Mouse (Mus musculus): ENCODE data around the gene Tyw3.

Tyw3 gene

DNA sequence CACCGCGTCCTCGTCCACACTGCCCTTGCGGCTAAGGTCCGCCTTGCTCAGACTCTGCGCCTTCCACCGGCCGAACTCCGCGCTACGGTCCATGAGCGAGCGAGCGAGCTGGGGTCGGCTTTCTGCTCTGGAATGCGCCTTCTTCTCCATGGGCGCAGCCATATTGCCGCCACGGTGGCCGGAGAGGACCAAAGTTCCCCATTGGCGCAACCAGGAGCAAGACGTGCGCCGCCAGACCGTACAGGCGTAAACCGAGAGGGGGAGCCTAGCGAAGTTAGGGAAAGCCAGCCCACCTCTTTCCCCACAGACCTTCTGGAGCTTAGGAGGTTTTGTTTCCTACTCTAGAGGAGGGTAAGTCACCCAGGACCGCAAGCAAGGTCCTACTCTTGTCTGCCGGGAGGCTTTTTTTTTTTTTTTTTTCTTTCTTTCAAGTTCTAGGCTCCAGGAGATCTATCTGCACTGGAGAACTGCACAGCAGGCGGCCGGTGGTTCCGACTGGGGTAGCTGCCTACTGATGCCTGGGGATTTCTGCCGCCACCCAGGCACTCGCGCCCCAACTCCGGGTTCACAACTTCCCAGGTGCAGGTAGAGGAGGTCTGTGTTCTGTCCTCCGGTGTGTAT, at the start of gene Tyw3:
Tyw3 (minus strand) TSS at position 171 of the 621 bp plus-strand sequence.
- peak; percentile 96 for DNase-seq (ENCODE audit: low read depth, low spot score)

DNA sequence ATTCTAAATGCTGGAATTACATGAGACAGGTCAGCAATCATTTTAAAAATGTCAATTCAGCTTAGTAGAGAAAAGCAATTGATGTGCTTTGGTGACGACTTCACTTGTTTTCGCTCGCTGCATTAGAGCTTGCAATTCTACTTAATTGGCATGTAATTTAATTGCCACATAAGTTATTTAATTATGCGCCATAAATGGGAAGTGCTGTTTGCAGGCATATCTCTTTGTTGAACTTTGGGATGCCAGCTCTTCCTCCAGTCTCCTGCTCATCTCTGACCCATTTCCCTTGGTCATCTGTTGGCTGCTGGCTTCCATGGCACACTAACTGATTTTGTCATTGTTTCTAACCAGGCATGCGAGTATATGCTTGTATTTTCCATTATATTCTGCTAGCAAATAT, 36.2 kb upstream of the Tyw3 start:
- DNase-seq (ENCODE audit: low read depth, low spot score), result no peak

DNA sequence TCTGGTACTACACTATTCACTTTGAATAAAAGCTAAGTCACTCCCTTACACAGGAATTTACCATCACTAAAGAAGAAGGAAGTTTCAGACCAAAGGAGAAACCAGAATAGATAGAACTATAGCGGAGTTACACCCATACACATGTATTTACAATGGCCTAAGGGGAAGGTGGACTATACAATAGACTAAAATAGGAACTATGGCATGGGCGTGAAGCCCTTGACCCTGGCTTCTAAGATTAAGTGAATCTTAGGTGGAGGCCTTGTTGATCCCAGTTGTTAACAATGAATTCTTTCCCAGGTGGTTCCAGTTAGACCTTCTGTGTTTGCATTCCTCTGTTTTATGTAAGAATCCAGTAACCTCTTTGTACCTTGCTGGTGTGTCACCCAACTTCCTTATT, 34.4 kb upstream of the Tyw3 start:
- DNase-seq (ENCODE audit: low read depth, low spot score), result peak; percentile 65

DNA sequence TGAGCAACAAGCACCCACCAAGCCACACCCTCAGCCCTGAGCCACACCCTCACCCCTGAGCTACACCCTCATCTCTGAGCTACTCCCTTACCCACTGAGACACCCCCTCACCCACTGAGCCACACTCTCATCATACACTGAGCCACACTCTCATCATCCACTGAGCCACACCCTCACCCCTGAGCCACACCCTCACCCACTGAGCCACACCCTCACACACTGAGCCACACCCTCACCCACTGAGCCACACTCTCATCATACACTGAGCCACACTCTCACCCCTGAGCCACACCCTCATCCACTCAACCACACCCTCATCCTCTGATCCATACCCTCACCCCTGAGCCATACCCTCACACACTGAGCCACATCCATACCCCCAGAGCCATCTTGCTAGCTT, 31.4 kb upstream of the Tyw3 start:
- no peak for DNase-seq (ENCODE audit: low read depth, low spot score)

DNA sequence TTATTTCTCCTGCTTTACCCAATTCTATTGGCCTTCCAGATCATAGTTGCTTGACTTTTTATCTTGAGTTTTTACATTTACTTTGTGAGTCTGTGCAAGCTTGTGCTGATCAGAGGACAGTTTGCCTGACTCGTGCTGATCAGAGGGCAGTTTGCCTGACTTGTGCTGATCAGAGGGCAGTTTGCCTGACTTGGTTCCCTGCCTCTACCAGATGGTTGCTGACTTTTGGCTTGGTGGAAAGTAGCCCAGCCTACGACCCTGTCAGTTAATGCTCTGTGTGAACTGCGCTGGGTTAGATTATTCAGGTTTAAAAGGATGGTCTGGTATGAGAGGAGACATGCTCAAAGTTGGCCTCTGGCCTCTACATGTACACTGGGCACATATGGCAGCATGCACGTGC, 19.2 kb upstream of the Tyw3 start:
- DNase-seq (ENCODE audit: low read depth, low spot score), result no peak

DNA sequence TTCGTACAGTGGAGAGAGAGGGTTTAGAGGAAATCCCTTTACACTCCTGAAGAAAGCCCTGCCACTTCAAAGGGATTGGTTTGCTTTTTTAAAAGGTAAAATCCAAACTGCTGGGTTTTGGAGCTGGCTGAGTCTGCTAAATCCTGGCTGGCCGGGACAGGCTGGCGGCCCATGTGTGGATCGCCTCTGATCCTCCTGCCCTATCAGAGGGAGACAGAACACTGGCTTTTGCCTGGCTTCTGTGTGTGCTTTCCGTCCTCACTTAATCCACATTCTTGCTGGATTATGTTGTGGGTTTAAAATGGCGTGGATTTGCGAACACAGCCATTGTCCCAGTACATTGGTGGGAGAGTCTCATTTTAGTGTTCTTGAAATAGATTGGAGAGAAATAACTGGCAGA, 18.4 kb upstream of the Tyw3 start:
- DNase-seq (ENCODE audit: low read depth, low spot score), result no peak

DNA sequence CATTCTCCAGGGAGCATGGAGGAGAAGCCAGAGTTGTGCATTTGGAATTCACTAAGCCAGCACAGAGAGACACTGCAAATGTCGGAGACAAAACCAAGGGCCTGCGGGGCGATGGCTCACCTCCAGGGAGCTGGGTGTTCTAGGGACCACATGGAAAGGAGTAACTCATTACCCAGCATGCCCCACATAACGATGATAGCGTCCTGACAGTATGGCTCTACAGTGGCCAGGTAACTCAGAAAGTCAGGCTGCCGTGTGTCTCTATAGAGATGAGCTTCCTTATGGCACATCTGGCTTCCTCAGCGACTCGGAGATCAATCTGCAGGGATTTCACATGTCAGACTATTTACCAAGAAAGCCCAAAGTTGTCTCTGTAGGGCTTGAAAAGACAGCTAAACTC, 17.9 kb upstream of the Tyw3 start:
- DNase-seq (ENCODE audit: low read depth, low spot score), result no peak

DNA sequence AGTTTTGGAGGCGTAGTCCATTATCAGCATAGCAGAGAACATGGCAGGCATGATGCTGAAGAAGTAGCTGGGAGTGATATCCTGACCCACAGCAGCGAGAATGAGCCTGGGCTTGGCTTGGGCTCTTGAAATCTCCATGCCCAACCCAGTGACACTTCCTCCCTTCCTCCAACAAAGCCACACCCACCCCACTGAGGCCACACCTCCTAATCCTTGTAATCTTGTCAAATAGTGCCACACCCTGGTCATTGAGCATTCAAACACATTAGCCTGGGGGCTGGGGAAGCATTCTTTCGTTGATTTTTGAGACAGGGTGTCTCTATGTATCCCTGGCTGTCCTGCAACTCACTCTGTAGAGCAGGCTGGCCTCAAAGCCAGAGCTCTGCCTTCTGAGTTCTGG, 15.0 kb upstream of the Tyw3 start:
- DNase-seq (ENCODE audit: low read depth, low spot score), result peak; percentile 81

DNA sequence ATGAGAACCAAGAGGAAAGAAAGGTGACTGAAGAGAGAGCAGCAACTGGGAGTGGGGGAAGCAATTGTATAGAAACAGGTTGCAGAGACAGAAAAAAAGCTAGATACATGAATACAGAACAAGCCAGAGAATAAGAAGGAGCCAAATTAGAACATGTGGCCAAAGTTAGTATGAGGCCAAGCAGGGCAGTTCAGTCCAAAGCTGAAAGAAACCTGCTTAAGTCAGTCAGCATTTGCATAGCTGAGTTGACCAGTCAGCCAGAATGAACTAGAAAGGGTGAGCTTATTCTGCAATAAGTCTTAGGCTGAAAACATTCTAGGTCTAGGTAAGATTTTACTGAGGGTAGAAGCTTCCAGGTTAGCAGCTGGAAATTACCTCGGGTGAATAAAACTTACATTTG, 11.0 kb upstream of the Tyw3 start:
- DNase-seq (ENCODE audit: low read depth, low spot score), result no peak

DNA sequence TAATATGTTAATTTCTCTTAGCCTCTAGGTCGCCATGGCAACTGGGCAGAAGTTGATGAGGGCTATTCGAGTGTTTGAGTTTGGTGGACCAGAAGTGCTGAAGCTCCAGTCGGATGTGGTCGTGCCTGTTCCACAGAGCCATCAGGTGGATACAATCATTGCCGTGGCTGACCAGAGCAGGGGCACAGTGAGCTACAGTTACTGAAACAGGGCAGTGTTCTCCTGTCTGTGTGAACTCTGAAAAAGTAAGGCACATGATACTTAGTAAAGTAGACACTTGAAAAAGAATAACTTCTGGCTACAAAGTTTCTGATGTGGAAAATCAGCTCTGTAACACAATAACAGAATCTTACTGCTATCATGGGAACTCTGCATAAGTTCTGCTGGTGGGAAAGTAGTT, 8.0 kb upstream of the Tyw3 start:
- DNase-seq (ENCODE audit: low read depth, low spot score), result no peak

DNA sequence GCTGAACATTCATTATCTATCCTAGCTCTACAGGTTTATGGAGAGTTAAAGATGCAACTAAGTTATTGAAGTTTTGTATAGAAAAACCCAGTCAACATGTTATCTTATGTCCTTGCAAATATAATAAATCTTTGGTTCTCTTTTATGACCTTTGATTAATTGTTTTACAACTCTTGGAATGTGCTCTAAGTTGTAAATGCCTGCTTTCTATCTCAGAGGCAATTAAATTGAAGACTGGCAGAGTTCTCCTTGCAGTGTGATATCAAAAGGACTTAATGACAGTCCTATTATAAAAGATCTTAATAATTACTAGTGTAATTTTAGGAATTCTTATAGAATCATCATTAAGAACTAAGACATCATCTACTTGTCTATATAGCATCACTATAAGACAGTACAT, 5.2 kb upstream of the Tyw3 start:
- no peak for DNase-seq (ENCODE audit: low read depth, low spot score)

DNA sequence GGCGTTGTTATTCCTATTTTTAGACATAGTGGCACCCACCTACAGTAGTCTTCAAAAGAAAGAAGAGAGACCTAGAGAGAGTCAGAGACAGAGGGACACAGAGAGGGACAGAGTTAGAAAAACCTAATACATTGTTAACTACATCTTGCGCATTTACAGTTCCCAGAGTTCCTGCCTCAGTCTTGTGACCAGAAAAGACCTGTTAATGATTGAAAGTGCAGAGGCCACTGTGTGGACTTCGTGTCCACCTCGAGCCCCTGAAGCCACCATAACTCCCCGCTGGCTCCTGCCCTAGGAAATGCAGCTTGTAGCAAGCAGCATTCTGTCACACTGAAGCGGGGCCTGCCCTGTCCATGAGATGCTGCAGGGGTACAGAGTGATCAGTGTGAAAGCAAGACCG, 657 bp upstream of the Tyw3 start:
- DNase-seq (ENCODE audit: low read depth, low spot score), result no peak

DNA sequence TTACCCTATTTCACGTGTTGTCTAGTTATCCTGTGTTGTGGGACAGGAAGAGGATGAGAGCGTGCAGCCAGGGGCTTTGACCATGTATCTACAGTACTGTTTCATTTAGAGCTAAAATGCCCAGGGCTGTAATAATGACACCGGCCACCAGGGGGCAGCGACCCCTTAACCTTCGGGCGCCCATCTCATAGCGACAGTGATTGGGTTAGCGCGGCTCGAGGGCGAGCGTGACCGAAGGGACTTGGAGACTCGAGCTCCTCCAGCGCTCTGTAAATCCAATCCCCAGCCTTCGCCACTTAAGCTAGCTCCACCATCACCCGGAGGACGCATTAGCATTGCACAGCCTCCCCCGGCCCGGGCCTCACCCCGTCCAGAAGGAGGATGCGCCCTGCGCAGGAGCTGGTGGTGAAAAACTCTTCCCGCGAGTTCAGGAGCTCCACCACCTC, 393 bp downstream of the Tyw3 start, which contains the start of gene Cryz:
Cryz (plus strand) TSS at position 224 of the 446 bp plus-strand sequence.
- DNase-seq (ENCODE audit: low read depth, low spot score), result peak; percentile 91

DNA sequence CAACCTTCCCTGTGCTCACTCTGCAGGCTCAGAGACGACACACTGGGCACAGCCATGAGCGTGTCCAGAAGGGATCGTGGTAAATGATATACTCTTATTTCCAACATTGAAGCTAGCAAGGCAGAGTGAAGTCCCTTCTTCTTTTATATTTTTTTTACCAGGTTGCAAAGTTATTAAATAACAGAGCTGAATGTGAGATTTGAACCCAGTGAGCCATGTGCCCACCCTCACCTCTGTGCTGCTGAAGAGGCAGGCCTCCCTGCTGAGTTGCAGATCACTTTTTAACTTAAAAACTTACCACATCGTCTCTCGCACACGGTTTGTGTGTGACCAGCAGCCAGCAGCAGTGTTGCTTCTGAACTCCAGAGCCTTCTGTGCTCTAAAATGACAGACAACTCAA, 2.7 kb downstream of the Tyw3 start:
- DNase-seq (ENCODE audit: low read depth, low spot score), result no peak

DNA sequence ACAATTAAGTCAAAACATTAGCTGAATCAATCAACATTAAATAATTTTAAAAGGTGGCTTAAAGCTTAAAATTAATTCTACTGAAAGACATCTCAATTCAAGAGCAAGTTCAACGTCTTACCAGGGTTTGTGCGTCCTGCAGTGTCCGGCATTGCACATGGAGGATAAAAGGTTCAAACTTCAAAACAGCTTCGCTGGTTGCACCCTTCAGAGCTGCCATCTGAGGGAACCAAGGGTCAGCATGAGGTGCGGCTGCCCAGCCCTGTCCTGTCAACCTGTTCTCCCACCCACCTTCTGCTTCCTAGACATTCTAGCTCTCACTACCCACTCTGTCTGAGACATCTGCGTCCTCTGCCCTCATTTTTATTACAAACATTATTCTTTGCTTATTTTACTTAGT, 3.3 kb downstream of the Tyw3 start:
- DNase-seq (ENCODE audit: low read depth, low spot score), result no peak

DNA sequence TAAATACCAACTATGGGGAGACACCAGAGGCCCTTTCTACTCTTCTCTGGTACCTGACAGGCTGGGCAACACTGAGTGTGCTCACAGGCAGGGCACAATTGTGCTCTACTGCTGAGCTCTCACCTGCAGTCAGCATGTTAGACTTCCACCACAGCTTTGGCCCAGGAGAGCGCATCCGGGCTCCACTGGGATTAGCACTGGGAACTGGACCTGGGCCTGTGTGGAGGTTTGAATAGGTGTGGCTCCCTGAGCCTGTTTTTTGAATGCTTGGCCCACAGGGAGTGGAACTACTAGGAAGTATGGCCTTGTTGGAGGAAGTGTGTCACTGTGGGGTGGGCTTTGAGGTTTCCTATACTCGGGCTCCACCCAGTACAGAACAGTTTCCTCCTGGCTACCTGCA, 5.3 kb downstream of the Tyw3 start:
- no peak for DNase-seq (ENCODE audit: low read depth, low spot score)

DNA sequence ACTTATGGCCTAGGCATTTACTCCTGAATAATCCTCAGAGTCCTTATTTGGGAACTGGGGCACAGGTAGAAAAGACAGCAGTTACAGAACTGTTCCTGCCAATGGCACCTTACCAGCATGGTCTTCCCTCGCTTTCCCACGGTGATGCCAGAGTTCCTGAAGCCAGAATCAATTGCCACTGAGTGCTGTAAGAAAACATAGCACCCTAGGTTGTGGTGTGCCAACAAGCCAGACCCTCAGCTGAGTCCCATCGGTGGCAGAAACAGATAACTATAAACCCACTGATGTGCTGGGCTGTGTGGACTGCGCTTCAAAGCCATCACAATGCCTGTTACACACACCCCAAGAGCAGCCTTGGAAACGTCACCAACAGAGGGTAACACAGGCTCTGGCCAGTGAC, 5.9 kb downstream of the Tyw3 start:
- DNase-seq (ENCODE audit: low read depth, low spot score), result no peak

DNA sequence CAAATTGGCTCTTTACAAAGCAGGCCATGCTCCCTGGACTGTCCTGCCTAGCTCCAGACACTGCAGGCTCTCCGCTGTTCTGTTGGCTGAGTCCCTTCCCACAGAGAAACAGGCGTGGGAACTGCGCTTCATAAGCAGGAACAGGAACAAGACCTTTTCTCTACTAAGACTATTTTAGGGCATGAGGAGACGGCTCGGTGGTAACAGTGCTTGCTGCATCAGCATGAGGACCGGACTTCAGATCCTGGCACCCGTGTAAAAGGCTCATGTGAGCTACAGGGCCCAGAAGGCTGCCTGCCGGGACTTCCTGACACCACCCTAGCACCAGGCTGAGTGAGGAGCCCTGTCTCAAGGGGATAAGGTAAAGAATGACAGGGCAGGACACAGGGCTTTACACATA, 12.6 kb downstream of the Tyw3 start:
- DNase-seq (ENCODE audit: low read depth, low spot score), result no peak

DNA sequence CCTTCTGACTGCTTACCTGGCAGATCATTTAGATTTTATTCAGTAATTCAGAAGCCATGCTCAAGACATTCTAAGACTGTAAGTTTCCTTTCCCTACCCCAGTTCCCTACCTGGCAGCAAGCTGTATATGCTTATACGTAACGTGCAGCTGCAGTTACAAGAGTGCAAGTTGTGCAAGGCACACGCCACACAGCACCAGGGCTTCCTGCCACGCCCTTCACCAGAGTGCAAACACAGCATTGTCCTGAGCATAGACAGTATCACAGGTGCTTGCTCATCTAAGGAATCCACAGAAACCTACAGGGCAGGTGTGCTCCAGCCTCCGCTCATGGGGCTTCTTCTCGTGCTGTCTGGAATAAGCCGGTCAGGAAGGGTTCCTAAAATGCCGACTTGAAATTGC, 19.0 kb downstream of the Tyw3 start:
- DNase-seq (ENCODE audit: low read depth, low spot score), result no peak

DNA sequence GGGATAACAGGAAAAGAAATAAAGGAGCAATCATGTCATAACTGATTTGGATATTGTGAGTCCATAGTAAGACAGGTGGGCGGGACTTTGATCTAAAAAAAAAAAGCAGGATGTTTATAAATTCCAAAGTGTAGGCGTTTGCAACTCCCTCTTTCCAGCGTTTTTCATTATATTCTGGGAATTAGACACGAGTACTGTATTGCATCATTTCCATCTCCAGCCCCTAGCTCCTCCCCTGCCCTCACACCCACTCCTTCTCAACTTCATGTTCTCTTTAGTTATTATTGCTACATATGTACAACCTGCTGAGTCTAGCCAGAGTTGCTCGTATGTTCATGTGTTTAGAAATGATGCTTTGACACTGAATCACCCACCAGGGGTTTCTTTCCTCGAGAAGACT, 23.2 kb downstream of the Tyw3 start:
- no peak for DNase-seq (ENCODE audit: low read depth, low spot score)

DNA sequence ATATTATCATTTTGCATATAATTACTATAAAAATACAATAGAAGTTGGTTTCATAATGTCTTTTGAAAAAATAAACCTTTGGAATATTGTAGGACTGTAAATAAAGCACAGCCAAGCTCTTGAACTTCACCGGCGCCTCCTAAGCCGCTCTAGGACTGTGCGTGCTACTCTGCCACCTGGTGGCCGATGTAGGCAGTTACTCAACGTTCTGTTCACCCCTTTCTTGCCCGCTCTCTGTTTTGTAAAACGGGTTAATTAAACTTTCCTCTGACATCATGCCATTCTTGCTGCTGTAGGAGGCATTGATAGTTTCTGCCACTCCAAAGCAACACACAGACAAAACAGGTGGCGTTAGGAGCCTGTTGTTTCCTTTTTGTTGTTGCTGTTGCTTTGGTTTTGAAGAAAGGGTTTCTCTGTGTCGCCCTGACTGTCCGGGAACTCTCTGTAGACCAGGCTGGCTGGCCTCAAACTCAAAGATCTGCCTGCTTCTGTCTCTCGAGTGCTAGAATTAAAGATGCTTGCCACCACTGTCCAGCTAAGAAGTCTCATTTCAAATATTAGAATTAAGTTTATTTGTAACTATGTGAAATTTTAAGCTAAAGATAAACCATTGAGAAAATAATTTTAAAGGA, 24.4 kb downstream of the Tyw3 start:
- peak; percentile 72 for DNase-seq (ENCODE audit: low read depth, low spot score)

DNA sequence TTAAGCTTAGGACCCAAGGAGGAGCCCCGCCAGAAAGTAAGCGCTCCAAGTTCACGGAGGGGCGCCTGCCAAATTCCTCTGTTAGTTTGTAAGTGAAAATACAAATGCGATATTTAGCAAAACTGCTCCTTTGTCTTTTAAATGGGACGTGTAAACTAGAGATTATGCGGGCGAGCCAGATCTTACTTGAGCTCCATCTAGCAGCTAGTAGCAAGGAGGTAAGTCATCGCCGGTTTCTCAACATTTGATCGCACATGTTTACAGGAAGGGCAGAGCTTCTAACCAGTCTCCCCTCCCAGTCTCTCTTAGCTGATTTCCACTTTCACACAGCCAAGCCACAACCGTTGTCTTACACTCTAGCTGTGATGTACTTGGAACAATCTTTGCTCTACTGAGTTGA, 26.1 kb downstream of the Tyw3 start:
- DNase-seq (ENCODE audit: low read depth, low spot score), result peak; percentile 10

DNA sequence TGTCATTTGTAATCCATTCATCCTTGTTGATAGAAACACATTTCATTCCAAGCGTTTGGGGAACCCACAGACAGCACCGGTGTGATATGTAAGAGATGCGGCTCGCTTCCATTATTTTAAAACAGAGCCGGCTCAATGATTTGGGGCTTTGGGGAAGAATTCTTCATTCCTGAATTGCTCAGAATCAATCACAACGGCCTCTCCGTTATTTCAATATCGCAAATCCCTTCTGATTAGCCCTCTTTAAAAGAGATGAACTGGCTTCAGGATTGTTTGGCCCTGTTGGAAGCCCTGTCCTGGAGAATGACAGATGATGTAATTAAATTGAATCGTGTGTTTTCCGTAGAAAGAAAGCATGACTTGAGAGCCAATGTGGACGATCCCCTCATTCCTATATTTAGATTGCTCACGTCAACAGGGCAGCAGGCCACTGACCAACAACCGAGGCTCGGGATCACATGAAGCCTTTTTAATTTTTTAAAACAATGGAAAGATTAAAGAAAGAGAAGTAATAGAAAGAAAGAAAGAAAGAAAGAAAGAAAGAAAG, 26.8 kb downstream of the Tyw3 start:
- no peak for DNase-seq (ENCODE audit: low read depth, low spot score)

All from R1 (cell line).